Mouse (Mus musculus) liver, postnatal 0 days (tissue): ENCODE measurements around the gene Ctla4. TPM values are rescaled to one million over a fixed set of nuclear protein-coding genes. Genes with fewer than 3 reads are reported as not detected.

Experiments
- ATAC-seq: fragments of 200-750 bp; cut with Nextera tagmentation; 2 replicates; pipeline ENCODE4 v1.8.0; 2017; ENCODE audit warnings: mild to moderate bottlenecking, moderate library complexity
- DNase-seq: peaks from one replicate; pipeline ENCODE4 v3.0.0-alpha.2; 2016
- H3K27ac ChIP-seq: fragments of 300-500 bp; sonication (generic); 2 replicates; pipeline ENCODE4 v1.5.1; 2014; ENCODE audit warnings: antibody characterized with exemption, moderate library complexity, mild to moderate bottlenecking, low read depth
- H3K27me3 ChIP-seq: fragments of 300-500 bp; sonication (generic); 2 replicates; pipeline ENCODE4 v1.6.1; 2014; ENCODE audit warnings: low read length, control low read depth, mixed read lengths; ENCODE audit not compliant: insufficient read depth
- H3K36me3 ChIP-seq: fragments of 300-500 bp; sonication (generic); replicated peaks from 2 replicates; pipeline ENCODE4 v1.6.1; 2014; ENCODE audit warnings: mild to moderate bottlenecking, control low read depth, low read length, moderate library complexity, mixed read lengths; ENCODE audit not compliant: insufficient read depth
- H3K4me1 ChIP-seq: fragments of 300-500 bp; sonication (generic); 2 replicates; pipeline ENCODE4 v1.6.1; 2014; ENCODE audit warnings: antibody characterized with exemption, mild to moderate bottlenecking, control low read depth; ENCODE audit not compliant: insufficient read depth
- H3K4me2 ChIP-seq: fragments of 300-500 bp; sonication (generic); 2 replicates; pipeline ENCODE4 v1.6.1; 2014; ENCODE audit warnings: low read depth, mild to moderate bottlenecking, low read length, moderate library complexity, mixed read lengths
- H3K4me3 ChIP-seq: fragments of 300-500 bp; sonication (generic); 2 replicates; pipeline ENCODE4 v1.5.1; 2014; ENCODE audit warnings: low read depth, low read length
- H3K9ac ChIP-seq: fragments of 300-500 bp; sonication (generic); replicated peaks from 2 replicates; pipeline ENCODE4 v1.6.1; 2014; ENCODE audit warnings: mild to moderate bottlenecking, moderate library complexity
- H3K9me3 ChIP-seq: fragments of 300-500 bp; sonication (generic); 2 replicates; pipeline ENCODE4 v1.6.1; 2016; ENCODE audit warnings: mild to moderate bottlenecking, control low read depth, low read length, mixed read lengths
- CTCF ChIP-seq: sonication (generic); IDR thresholded peaks from 2 replicates; pipeline ENCODE4 v1.5.1; 2016; ENCODE audit warnings: antibody characterized with exemption, low read depth
- EP300 ChIP-seq: IDR thresholded peaks from 2 replicates; pipeline ENCODE4 v1.6.1; 2016; ENCODE audit warnings: antibody characterized with exemption, low read depth, mild to moderate bottlenecking
- WGBS: fragments of 180-500 bp; shearing (Covaris S2); extraction: QIAGEN DNeasy Blood & Tissue Kit; methylation state at CpG from one replicate; pipeline ENCODE4 v1.1.7; 2014; ENCODE audit not compliant: insufficient replicate concordance; 5-methylcytosine and 5-hydroxymethylcytosine counted together
- polyA plus RNA-seq: library from polyadenylated mRNA; unstranded; fragments of >200 nt; fragmentation: Nextera tagmentation; extraction: Ambion mirVana; gene quantifications from 2 replicates; pipeline ENCODE4 v1.2.1, GENCODE M21; 2015

Ctla4 gene
- polyA plus RNA-seq, 1 experiment from 2014 or later, result not detected

- Histone ChIP-seq H3K27me3 (no peaks in the 10 kb centered on the region), H3K4me3 (no peak overlapping the region), H3K9ac (no peak overlapping the region; the same call in 1 of the 2 replicates), H3K4me2 (no peak overlapping the region), H3K9me3 (no peaks in the 10 kb centered on the region), H3K27ac (peak overlapping the region; percentile 60), H3K36me3 (no peaks in the 10 kb centered on the region), H3K4me1 (peaks cover 26% of the 10 kb centered on the region)
- DNase-seq (no peak), ATAC-seq (no peak)
- WGBS, result 60% methylated on average over 3 of the region's 3 CpGs
- TF ChIP-seq EP300 (no peak), CTCF (no peak)
These were observed 24.3 kb upstream of the Ctla4 start for GRCm38 (mm10) chr1:60862510-60862909.

- peak overlapping the region; percentile 60 for H3K27ac ChIP-seq
These were observed 23.8 kb upstream of the Ctla4 start for GRCm38 (mm10) chr1:60862951-60863461.

GRCm38 (mm10) chr1:60863701-60864100 lies 23.1 kb upstream of the Ctla4 start:
- peak overlapping the region; percentile 60 for H3K27ac ChIP-seq
- H3K27me3 ChIP-seq, result no peaks in the 10 kb centered on the region
- TF ChIP-seq CTCF, result no peak
- TF ChIP-seq EP300, result no peak
- no peaks in the 10 kb centered on the region for H3K9me3 ChIP-seq
- 48% methylated on average over 3 of the region's 3 CpGs for WGBS
- no peak for DNase-seq
- H3K4me3 ChIP-seq, result no peak overlapping the region
- no peak overlapping the region for H3K4me2 ChIP-seq
- no peak for ATAC-seq
- H3K36me3 ChIP-seq, result no peaks in the 10 kb centered on the region
- H3K9ac ChIP-seq, result no peak overlapping the region
- H3K4me1 ChIP-seq, result peaks cover 21% of the 10 kb centered on the region

More at GRCm38 (mm10) chr1:60862951-60863461, 23.8 kb upstream of the Ctla4 start:
- no peak overlapping the region; the same call in 1 of the 2 replicates for H3K9ac ChIP-seq
- H3K4me3 ChIP-seq, result no peak overlapping the region
- DNase-seq (peak; percentile 25), ATAC-seq (peak; percentile 22)
- H3K4me2 ChIP-seq, result no peak overlapping the region
- TF ChIP-seq CTCF, result no peak
- TF ChIP-seq EP300, result peak; percentile 75
- no peaks in the 10 kb centered on the region for H3K9me3 ChIP-seq
- no peaks in the 10 kb centered on the region for H3K36me3 ChIP-seq
- H3K27me3 ChIP-seq, result no peaks in the 10 kb centered on the region
- H3K4me1 ChIP-seq, result peaks cover 22% of the 10 kb centered on the region
- 19% methylated on average over 13 of the region's 13 CpGs for WGBS

- WGBS, result 22% methylated on average over 2 of the region's 2 CpGs
- H3K4me2 ChIP-seq, result no peak overlapping the region
- peaks cover 16% of the 10 kb centered on the region for H3K4me1 ChIP-seq
- H3K4me3 ChIP-seq, result no peak overlapping the region
- DNase-seq (no peak), ATAC-seq (no peak)
- H3K27ac ChIP-seq, result no peak overlapping the region
- H3K36me3 ChIP-seq, result no peaks in the 10 kb centered on the region
- no peaks in the 10 kb centered on the region for H3K27me3 ChIP-seq
- TF ChIP-seq EP300 (no peak), CTCF (no peak)
- H3K9me3 ChIP-seq, result no peaks in the 10 kb centered on the region
- H3K9ac ChIP-seq, result no peak overlapping the region
These were observed 21.6 kb upstream of the Ctla4 start for GRCm38 (mm10) chr1:60865167-60865566.

GRCm38 (mm10) chr1:60866043-60866442 lies 20.8 kb upstream of the Ctla4 start:
- Histone ChIP-seq H3K9me3 (no peaks in the 10 kb centered on the region), H3K36me3 (no peaks in the 10 kb centered on the region), H3K4me2 (no peak overlapping the region), H3K4me3 (no peak overlapping the region), H3K9ac (no peak overlapping the region), H3K27me3 (no peaks in the 10 kb centered on the region), H3K4me1 (peaks cover 13% of the 10 kb centered on the region), H3K27ac (no peak overlapping the region)
- DNase-seq, result peak; percentile 32
- TF ChIP-seq CTCF, result no peak
- no peak for TF ChIP-seq EP300
- peak; percentile 83 for ATAC-seq
- WGBS, result 48% methylated on average over 5 of the region's 5 CpGs

- Histone ChIP-seq H3K36me3 (no peaks in the 10 kb centered on the region), H3K9me3 (no peaks in the 10 kb centered on the region), H3K27ac (no peak overlapping the region), H3K27me3 (no peaks in the 10 kb centered on the region), H3K4me1 (peaks cover 6% of the 10 kb centered on the region; the same call in 1 of the 2 replicates), H3K9ac (no peak overlapping the region), H3K4me2 (no peak overlapping the region), H3K4me3 (no peak overlapping the region)
- WGBS, result 68% methylated on average over 17 of the region's 17 CpGs
- ATAC-seq (no peak), DNase-seq (peak; percentile 39)
- TF ChIP-seq CTCF (peak; percentile 75), EP300 (no peak)
These were observed 18.2 kb upstream of the Ctla4 start for GRCm38 (mm10) chr1:60868333-60869277.
